Mouse (Mus musculus): Measurements from ENCODE around the gene Gadd45g.
"Not testable (repeated sequence)": the region's sequence is repeated elsewhere in the genome, so short reads cannot be mapped to it uniquely, and the experiment has no call there.

DNA sequence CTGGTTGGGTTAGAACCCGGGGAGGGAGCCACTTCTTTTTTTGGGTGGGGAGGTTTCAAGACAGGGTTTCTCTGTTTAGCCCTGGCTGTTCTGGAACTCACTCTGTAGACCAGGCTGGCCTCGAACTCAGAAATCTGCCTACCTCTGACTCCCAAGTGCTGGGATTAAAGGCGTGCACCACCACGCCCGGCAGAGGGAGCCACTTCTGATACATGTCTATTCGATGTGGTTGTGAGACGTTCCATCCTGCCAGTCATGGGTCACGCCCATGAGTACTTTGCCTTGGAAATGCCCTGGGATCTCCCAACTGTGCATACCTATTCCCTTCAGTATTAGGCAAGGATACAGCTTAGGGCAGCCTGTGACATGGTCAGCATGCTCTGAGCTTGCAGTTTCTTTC lies 12.5 kb upstream of the Gadd45g start:
- not testable (repeated sequence) for TF ChIP-seq CTCF (IDR thresholded peaks at IDR 0.05; ENCODE audit: borderline replicate concordance, extremely low read depth, insufficient read depth, insufficient read length); POLR2A (IDR thresholded peaks at IDR 0.05; ENCODE audit: borderline replicate concordance, extremely low read depth, insufficient read depth, insufficient read length, poor library complexity, severe bottlenecking)

All from brain, embryonic 14.5 days (tissue).